Mouse (Mus musculus): ENCODE measurements around the gene Tmem120b. TPM values are rescaled to one million over a fixed set of nuclear protein-coding genes. Genes with fewer than 3 reads are reported as not detected.
"Not testable (repeated sequence)": the region's sequence is repeated elsewhere in the genome, so short reads cannot be mapped to it uniquely, and the experiment has no call there.

Tmem120b gene
- total and polyA plus RNA-seq, 2 experiments from 2014 or later, result 18.1 to 21.2 TPM

DNA sequence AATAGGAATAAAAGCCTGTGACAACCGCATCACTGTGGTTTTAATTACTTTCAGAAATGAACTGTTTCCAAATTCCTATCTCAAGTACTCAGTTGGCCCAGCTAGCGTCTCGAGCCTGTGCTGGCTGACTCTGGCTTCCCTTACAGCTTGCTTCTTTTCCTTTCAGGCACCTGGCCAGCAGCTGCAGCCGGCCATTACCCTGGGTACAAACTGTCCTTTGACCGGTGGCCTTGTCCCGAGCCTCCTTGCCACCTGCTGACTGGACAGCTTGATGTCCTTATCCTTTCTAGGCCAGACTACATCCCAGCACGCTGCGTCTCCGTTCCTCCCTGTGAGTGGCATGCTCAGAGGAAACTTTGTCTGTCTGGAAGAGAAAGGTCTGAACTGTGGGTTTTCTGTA, 17.3 kb upstream of the Tmem120b start:
- no peaks in the 10 kb centered on the region for H3K9me3 ChIP-seq (ENCODE audit: low read length)
- no peak overlapping the region for H3K4me3 ChIP-seq (ENCODE audit: low read depth, low read length)
- DNase-seq (no peak), ATAC-seq (no peak)
- H3K4me1 ChIP-seq (ENCODE audit: insufficient read depth), result no peaks in the 10 kb centered on the region
- H3K4me2 ChIP-seq (ENCODE audit: low read depth), result no peak overlapping the region
- TF ChIP-seq CTCF (IDR thresholded peaks at IDR 0.05; ENCODE audit: low read depth), result no peak
- H3K27me3 ChIP-seq (ENCODE audit: insufficient read depth, low read length), result no peaks in the 10 kb centered on the region
- WGBS, result 78% methylated on average over 9 of the region's 9 CpGs
- H3K9ac ChIP-seq, result no peak overlapping the region
- H3K36me3 ChIP-seq (ENCODE audit: insufficient read depth), result no peaks in the 10 kb centered on the region
- H3K27ac ChIP-seq (ENCODE audit: low read depth, low read length), result no peak overlapping the region

GRCm38 (mm10) chr5:123051736-123052135, 16.5 kb upstream of the Tmem120b start:
- Histone ChIP-seq H3K27me3 (ENCODE audit: insufficient read depth, low read length) (no peaks in the 10 kb centered on the region), H3K9ac (no peak overlapping the region), H3K4me3 (ENCODE audit: low read depth, low read length) (no peak overlapping the region), H3K36me3 (ENCODE audit: insufficient read depth) (no peaks in the 10 kb centered on the region), H3K4me2 (ENCODE audit: low read depth) (no peak overlapping the region), H3K27ac (ENCODE audit: low read depth, low read length) (no peak overlapping the region), H3K9me3 (ENCODE audit: low read length) (no peaks in the 10 kb centered on the region), H3K4me1 (ENCODE audit: insufficient read depth) (no peaks in the 10 kb centered on the region)
- no peak for DNase-seq
- ATAC-seq, result no peak
- WGBS, result 83% methylated on average over 5 of the region's 5 CpGs
- TF ChIP-seq CTCF (IDR thresholded peaks at IDR 0.05; ENCODE audit: low read depth), result no peak; the same call in 1 of the 2 replicates

GRCm38 (mm10) chr5:123057366-123058250, 10.6 kb upstream of the Tmem120b start:
- peak overlapping the region; percentile 52; the same call in 1 of the 2 replicates for H3K27ac ChIP-seq (ENCODE audit: low read depth, low read length)
- ATAC-seq, result peak; percentile 99
- no peaks in the 10 kb centered on the region for H3K27me3 ChIP-seq (ENCODE audit: insufficient read depth, low read length)
- TF ChIP-seq CTCF (IDR thresholded peaks at IDR 0.05; ENCODE audit: low read depth), result peak; percentile 73
- H3K9ac ChIP-seq, result peak overlapping the region; percentile 42
- DNase-seq, result peak; percentile 100
- WGBS, result 8% methylated on average over 48 of the region's 48 CpGs
- H3K4me2 ChIP-seq (ENCODE audit: low read depth), result peak overlapping the region; percentile 42
- H3K36me3 ChIP-seq (ENCODE audit: insufficient read depth), result no peaks in the 10 kb centered on the region
- H3K4me3 ChIP-seq (ENCODE audit: low read depth, low read length), result peak overlapping the region; percentile 38
- no peaks in the 10 kb centered on the region for H3K9me3 ChIP-seq (ENCODE audit: low read length)
- H3K4me1 ChIP-seq (ENCODE audit: insufficient read depth), result no peaks in the 10 kb centered on the region

- Histone ChIP-seq H3K4me3 (ENCODE audit: low read depth, low read length) (peak overlapping the region; percentile 38), H3K4me2 (ENCODE audit: low read depth) (peak overlapping the region; percentile 42), H3K9ac (peak overlapping the region; percentile 42), H3K36me3 (ENCODE audit: insufficient read depth) (no peaks in the 10 kb centered on the region), H3K27ac (ENCODE audit: low read depth, low read length) (no peak overlapping the region), H3K4me1 (ENCODE audit: insufficient read depth) (no peaks in the 10 kb centered on the region), H3K9me3 (ENCODE audit: low read length) (no peaks in the 10 kb centered on the region), H3K27me3 (ENCODE audit: insufficient read depth, low read length) (no peaks in the 10 kb centered on the region)
- ATAC-seq (no peak), DNase-seq (no peak)
- WGBS, result 46% methylated on average over 16 of the region's 16 CpGs
- TF ChIP-seq CTCF (IDR thresholded peaks at IDR 0.05; ENCODE audit: low read depth), result no peak
Observed at GRCm38 (mm10) chr5:123058251-123059102, 9.7 kb upstream of the Tmem120b start.

- no peaks in the 10 kb centered on the region for H3K9me3 ChIP-seq (ENCODE audit: low read length)
- H3K4me1 ChIP-seq (ENCODE audit: insufficient read depth), result no peaks in the 10 kb centered on the region
- peak; percentile 58 for TF ChIP-seq CTCF (IDR thresholded peaks at IDR 0.05; ENCODE audit: low read depth)
- DNase-seq, result no peak
- no peak overlapping the region for H3K4me3 ChIP-seq (ENCODE audit: low read depth, low read length)
- no peaks in the 10 kb centered on the region for H3K36me3 ChIP-seq (ENCODE audit: insufficient read depth)
- no peak overlapping the region for H3K4me2 ChIP-seq (ENCODE audit: low read depth)
- H3K27ac ChIP-seq (ENCODE audit: low read depth, low read length), result no peak overlapping the region
- WGBS, result 34% methylated on average over 14 of the region's 14 CpGs
- ATAC-seq, result no peak
- H3K9ac ChIP-seq, result no peak overlapping the region
- no peaks in the 10 kb centered on the region for H3K27me3 ChIP-seq (ENCODE audit: insufficient read depth, low read length)
Observed at GRCm38 (mm10) chr5:123059757-123060520, 8.3 kb upstream of the Tmem120b start.

DNA sequence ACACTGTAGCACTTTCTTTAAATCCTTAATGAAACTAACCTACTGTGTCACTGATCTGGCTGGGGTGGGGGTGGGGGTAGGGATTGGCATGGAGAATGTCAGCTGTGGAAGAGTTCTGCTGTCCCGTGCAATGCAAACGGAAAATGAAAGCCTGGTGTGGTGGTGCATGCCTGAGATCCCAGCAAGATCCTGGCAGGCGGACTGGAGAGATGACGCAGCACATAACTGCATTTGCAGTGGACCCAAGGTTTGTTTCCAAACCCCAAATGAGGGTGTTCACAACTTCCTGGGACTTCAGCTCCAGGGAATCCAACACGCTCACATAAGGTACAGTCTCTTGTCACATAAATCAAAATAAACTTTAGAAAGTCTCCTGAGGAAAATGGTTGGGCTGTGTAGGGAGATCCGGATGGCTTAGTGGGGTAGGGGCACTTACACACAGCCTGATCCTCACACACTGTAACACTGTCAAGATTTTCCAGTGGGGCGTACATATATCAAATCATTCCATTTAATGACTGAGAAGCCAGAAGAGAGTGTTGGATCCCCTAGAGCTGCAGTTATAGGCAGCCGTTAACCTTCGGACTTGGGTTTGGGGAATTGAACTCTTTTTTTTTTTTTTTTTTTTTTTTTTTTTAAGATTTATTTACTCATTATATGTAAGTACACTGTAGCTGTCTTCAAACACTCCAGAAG, 7.4 kb upstream of the Tmem120b start:
- no peak overlapping the region for H3K27ac ChIP-seq (ENCODE audit: low read depth, low read length)
- no peaks in the 10 kb centered on the region for H3K27me3 ChIP-seq (ENCODE audit: insufficient read depth, low read length)
- no peaks in the 10 kb centered on the region for H3K9me3 ChIP-seq (ENCODE audit: low read length)
- no peaks in the 10 kb centered on the region for H3K4me1 ChIP-seq (ENCODE audit: insufficient read depth)
- no peak overlapping the region for H3K4me3 ChIP-seq (ENCODE audit: low read depth, low read length)
- H3K36me3 ChIP-seq (ENCODE audit: insufficient read depth), result no peaks in the 10 kb centered on the region
- no peak overlapping the region for H3K4me2 ChIP-seq (ENCODE audit: low read depth)
- H3K9ac ChIP-seq, result no peak overlapping the region
- no peak for DNase-seq
- WGBS, result 81% methylated on average over 9 of the region's 9 CpGs
- no peak for ATAC-seq
- no peak for TF ChIP-seq CTCF (IDR thresholded peaks at IDR 0.05; ENCODE audit: low read depth)

DNA sequence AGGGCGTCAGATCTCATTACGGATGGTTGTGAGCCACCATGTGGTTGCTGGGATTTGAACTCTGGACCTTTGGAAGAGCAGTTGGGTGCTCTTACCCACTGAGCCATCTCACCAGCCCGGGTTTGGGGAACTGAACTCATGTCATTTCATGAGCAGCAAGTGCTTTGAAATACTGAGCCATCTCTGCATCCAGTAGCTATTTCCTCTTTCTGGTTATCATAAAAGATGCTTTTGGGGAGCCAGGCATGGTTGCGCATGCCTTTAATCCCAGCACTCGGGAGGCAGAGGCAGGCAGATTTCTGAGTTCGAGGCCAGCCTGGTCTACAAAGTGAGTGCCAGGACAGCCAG, 6.8 kb upstream of the Tmem120b start:
- not testable (repeated sequence) for H3K9me3 ChIP-seq (ENCODE audit: low read length); DNase-seq; H3K4me1 ChIP-seq (ENCODE audit: insufficient read depth); H3K4me3 ChIP-seq (ENCODE audit: low read depth, low read length); H3K36me3 ChIP-seq (ENCODE audit: insufficient read depth); H3K27me3 ChIP-seq (ENCODE audit: insufficient read depth, low read length); H3K27ac ChIP-seq (ENCODE audit: low read depth, low read length); H3K4me2 ChIP-seq (ENCODE audit: low read depth); ATAC-seq; H3K9ac ChIP-seq
- WGBS, result 79% methylated on average over 4 of the region's 6 CpGs

Data from forebrain, postnatal 0 days (tissue).